Mouse (Mus musculus) C2C12 (cell line): Measurements from ENCODE around the gene Fgd3.

Experiments
- CEBPB ChIP-seq: IDR thresholded peaks from one replicate; pipeline ENCODE4 v1.6.1; 2011; ENCODE audit warnings: low read depth, mild to moderate bottlenecking, control low read depth, moderate library complexity
- CTCF ChIP-seq: IDR thresholded peaks from one replicate; pipeline ENCODE4 v1.5.1; 2011; ENCODE audit not compliant: control insufficient read depth, insufficient read depth, insufficient read length
- MAX ChIP-seq: IDR thresholded peaks from one replicate; pipeline ENCODE4 v1.6.1; 2011; ENCODE audit warnings: mild to moderate bottlenecking, control low read depth
- MYOD1 ChIP-seq: IDR thresholded peaks from one replicate; pipeline ENCODE4 v1.6.1; 2011; ENCODE audit warnings: low read depth; ENCODE audit not compliant: control insufficient read depth, insufficient read length
- MYOG ChIP-seq: IDR thresholded peaks from one replicate; pipeline ENCODE4 v1.6.1; 2011; ENCODE audit not compliant: control insufficient read depth, insufficient read length; ENCODE audit errors: extremely low read depth
- USF1 ChIP-seq: IDR thresholded peaks from one replicate; pipeline ENCODE4 v1.6.1; 2011; ENCODE audit warnings: low read depth, mild to moderate bottlenecking, control low read depth, moderate library complexity

DNA sequence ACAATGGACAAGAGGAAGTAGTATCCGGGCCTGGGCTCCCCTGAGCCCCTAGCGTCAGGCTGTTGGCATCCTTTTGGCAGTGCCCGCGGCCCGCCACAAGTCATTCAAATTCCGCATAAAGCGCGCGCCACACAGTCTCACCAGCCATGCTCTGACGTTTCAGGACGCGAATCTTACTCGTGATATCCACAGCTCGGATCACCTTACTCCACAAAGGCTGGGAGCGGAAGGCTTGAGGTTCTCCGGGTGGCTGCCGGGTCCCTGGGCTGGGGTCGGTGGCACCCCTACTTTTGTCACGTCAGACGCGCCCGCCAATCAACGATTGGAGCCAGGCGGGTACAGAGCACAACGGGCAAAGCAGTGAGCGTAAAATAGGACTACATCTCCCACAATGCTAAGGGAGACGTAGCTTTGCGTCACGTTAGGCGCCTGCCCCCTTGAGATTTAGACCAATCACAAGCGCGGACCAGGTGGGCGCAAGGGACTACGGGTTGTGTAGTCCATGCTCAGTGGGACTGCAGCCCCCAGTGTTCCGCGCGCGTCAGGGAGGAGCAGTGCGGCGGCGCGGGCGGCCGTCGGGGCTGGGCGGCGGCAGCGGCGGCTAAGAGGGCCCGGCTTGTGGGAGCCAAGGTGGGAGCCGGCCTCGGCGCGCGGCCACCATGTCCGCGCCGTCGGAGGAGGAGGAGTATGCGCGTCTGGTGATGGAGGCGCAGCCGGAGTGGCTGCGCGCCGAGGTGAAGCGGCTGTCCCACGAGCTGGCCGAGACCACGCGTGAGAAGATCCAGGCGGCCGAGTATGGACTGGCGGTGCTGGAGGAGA lies 21.1 kb upstream of the Fgd3 start, which contains the start of gene Bicd2:
- TF ChIP-seq USF1 (no peak), CTCF (no peak), MYOG (no peak), MAX (no peak), CEBPB (no peak), MYOD1 (no peak)
